Mouse (Mus musculus): ENCODE results near the gene Eefsec.
A peak's percentile ranks its signal among the peaks of the same experiment; 100 is the strongest.

Eefsec gene

DNA sequence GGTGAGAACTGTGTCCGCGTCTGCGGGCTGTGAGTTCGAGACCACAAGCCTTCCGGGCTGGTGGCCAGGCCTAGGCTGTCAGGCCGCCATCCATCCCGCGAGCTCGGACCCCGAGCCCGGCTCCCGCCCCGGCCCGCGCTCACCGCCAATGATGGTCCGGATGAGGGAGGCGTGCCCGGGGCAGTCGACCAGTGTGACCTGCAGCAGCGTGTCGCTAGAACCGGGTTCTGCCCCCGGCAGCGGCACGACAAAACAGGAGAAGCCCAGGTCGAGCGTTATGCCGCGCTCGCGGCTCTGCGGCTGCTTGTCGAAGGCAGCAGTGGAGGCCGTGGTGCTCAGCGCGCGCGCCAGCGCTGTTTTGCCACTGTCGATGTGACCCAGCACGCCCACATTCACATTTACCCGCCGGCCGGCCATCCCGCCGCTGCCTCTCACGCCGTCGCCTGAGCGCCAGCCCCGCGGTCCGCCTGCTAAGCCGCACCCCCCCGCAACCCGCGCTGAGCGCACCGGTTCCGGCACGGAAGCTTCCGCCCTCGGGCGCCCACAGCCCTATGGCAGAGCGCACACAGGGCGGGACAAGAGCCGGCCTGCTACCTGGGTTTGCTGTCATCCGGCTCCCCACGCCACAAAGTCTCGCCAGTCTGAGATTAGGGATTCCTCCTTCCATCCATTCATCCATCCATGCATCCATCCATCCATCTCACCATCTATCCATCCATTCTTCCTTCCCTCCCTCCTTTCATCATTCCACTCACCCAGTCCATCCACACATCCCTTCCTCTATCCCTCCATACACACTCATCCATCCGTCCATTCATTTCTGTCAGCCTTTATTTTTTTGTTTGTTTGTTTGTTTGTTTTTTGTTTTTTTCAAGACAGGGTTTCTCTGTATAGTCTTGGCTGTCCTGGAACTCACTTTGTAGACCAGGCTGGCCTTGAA is at the start of gene Eefsec:
Eefsec (minus strand) TSS at position 477 of the 940 bp plus-strand sequence.
- DNase-seq = peak; percentile 92

DNA sequence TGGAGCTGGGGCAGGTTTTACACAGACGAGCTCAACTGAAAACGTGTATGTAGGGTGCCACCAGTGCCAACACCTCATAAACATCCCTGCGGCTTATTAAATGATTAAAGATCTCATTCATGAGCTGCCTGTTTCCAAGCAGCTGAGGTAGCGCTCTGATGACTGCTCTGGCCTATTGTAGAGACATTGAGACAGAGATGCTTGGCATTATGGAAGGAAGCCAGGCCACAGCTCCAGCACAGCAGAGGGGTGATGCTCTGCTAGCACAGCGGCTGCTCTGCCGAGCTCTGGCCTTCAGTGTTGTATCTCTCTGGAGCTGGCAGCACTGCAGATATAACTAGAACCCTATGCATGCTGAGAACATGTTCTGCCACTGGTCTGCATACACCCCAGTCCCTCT is 47.4 kb upstream of the Eefsec start:
- DNase-seq = no peak

GRCm38 (mm10) chr6:88490629-88491354 is 44.5 kb upstream of the Eefsec start:
- no peak for DNase-seq

- DNase-seq = no peak
Observed at GRCm38 (mm10) chr6:88489834-88490233, 43.5 kb upstream of the Eefsec start.

- DNase-seq = no peak
Observed at GRCm38 (mm10) chr6:88489026-88489425, 42.7 kb upstream of the Eefsec start.

DNA sequence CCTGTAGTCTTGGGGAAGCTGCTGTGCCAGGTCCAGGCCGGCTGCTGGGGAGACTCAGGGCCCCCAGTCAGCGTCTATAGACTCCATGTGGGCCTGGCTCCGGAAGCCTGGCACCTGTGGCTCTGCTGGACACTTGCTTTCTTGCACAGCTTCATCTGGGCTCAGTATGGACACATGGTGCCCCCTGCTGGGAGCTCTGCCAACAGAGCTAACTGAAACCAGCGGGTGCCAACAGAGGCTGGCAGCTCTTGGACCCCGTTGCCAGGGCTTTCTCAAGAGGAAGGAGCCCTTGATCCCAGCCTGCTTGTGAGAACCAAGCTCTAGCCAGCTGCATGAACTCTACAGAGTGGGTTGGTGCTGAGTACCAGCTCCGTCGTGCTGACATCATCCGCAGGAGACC is 40.6 kb upstream of the Eefsec start:
- DNase-seq = peak; percentile 74

DNA sequence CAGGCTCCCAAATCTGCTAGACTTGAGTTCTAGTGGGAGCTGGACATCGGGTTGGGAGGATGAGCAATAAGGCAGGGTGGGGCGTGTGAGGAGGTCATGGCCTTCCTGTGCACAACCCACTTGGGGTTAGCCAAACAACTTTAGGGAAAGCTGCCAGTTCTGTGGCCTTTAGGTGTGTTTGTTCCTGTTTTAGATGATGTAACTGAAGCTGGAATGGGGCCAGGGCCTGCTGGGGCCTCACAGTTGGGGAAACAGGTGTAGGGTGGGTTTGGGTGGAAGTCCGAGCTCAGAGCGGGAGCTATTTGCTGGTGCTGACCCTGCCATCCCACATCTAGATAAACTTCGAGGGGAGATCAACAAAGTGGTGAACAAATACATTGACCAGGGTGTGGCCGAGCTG is 39.0 kb upstream of the Eefsec start:
- no peak for DNase-seq

DNA sequence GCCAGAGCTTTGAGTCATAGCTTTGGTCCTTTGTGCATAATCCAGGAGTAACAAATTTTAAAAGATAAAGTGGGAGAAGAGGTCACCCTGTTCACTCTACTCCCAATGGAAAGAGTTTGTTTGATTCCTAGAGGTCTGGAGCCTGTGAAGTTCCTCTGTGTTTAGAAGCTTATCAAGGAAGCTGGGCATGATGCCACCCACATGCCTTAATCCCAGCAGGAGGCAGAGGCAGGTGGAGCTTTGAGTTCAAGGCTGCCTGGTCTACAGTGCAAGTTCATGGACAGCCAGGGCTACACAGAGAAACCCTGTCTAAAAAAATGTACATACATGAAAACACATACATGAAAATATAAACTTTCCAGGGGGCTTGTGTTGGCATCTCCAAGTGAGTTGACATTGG is 37.6 kb upstream of the Eefsec start:
- DNase-seq = no peak

DNA sequence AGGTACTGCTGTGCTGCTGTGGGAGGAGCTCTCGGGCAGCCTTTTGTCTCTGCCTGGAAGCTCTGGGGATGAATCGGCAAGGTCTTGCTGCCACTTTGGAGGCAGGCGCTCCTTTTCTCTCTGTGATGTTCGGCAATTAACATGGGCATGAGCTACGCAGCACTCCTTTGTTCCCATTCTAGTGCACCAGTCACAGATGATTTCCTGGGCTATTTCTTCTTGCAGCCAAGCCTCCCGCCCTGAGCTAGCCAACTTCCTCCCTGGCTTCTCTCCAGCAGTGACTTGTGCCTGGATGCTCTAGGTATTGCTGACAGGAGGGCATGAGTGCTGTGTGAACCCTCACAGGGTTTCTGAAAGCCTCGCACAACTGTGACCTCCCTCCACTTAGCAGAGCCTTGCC is 36.8 kb upstream of the Eefsec start:
- DNase-seq = no peak

DNA sequence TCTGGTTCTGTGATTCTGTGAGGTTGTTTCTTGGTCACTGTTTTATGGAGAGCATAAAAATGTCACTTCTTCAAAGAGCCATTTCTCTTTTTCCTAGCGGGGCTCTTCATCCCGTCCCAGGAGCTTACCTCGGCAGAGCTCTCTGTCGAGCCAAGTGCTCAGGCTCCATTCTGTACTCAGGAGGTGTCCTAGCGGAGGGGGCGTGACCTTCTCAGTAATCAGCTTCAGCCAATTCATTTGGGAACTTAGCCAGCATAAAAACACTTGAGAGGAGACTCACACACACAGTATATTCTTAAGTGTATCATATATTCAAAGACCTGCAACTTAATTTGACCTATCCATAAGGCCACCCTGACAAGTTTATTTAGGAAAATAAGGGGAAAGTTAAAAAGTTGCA is 34.1 kb upstream of the Eefsec start:
- DNase-seq = no peak

GRCm38 (mm10) chr6:88469878-88470277 is 23.5 kb upstream of the Eefsec start:
- no peak for DNase-seq

DNA sequence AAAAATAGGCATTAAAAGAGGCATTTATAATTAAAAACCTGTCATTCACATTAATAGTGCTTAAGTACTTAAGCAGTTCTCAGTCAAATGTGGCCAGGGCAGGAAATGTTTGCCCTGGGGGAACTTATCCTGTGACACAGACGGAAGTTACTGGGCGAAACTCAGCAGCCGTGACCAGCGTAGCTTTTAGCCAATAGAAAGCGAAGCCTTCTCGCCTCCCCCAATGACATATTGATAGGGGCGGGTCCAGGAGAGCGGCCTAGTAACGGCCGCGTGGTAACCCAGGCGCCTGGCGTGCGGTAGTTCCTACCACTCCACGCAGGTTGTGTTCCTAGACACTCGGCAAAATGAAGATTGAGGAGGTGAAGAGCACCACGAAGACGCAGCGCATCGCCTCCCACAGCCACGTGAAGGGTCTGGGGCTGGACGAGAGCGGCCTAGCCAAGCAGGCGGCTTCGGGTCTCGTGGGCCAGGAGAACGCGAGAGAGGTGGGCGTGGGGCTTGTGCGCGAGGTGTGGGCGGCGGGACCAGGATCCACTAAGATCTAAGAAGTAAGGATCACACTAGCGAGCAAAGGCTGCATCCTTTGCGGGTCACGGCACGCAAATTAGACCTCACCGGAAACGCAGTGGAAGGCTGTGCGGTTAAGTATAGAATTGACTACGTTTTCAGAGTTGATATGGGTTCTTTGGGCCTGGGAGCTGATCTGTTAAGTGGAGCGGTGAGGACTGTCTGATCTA is 19.0 kb upstream of the Eefsec start, which contains the start of gene Ruvbl1:
Ruvbl1 (plus strand) TSS at position 229 of the 740 bp plus-strand sequence.
- peak; percentile 93 for DNase-seq

DNA sequence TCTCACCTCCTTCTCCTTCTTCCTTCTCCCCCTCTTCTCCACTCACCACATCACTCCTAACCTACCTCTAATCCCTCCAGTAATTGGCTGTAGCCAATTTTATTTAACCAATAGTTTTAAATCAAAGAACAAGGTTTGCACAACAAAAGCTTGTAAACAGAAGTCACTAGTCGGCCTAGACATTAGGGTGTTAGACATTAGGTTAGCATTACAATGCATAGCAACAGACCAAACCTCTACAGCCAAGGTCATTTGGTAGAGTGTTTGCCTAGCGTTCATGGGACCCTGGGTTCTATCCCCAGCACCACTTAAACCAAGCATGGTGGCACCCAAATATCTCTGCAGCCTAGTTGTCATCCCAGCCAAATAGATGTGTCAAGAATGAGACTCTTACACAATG is 8.2 kb upstream of the Eefsec start:
- no peak for DNase-seq

- DNase-seq = no peak
Observed at GRCm38 (mm10) chr6:88447454-88447853, 1.1 kb upstream of the Eefsec start.

- DNase-seq = no peak
Observed at GRCm38 (mm10) chr6:88445661-88446060, 678 bp downstream of the Eefsec start.

- no peak for DNase-seq
Observed at GRCm38 (mm10) chr6:88444076-88444750, 2.1 kb downstream of the Eefsec start.

DNA sequence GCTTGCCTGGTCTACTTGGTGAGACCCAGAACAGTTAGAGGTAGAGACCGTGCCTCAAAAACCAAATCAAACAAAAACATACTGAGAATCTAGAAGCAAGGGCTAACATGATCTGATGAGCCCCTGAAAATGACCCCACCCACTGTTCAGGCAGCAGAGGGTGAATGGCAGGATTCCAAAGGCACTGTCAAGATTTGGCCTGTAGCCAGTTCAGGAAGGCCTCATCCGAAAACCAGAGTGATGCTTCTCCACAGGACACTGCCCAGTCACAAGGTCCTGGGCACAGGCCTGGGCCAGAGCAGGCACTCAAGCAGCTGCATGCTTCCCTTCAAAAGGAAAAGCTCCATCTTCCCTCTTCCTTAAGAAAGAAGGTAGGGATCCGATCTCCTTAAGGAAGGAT is 2.9 kb downstream of the Eefsec start:
- DNase-seq = no peak

GRCm38 (mm10) chr6:88442551-88442950 is 3.8 kb downstream of the Eefsec start:
- DNase-seq = peak; percentile 75

GRCm38 (mm10) chr6:88439056-88439455 is 7.3 kb downstream of the Eefsec start:
- DNase-seq = no peak

DNA sequence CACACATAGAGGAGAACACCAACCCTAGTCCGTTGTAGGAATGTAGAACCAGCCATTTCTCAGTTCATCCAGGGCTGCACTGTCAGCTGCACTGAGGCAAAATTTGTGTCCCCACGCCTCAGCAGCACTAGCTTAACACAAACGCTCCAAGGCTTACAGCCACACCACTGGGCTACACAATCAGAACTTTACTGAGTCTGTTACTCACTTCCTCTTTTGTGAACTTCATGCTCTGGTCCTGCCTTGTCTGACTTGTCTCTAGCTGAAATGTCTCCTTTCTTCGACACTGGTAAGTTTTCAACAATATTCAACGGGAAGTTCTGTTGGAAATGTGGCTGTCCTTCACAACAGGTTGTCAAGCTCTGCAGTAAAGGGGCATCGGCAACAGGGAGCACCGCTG is 10.7 kb downstream of the Eefsec start:
- DNase-seq = no peak

DNA sequence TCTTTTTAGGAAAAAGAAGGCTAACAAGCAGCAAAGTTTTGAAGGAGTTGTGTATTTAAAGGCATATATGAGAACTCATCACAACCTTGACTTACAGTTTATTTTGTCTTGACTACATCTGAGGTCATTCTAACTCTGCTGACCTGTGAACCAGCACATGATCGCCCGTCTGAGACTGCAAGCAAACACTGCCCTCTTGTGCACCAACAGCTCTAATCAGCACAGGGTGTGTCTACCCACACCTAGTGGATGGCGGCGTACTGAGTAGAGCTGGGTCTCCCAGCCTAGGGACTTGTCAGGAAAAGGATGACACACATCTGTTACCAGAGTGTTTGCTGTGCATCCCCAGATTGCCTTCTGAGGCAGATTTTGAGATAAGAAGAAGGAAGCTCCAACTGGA is 15.1 kb downstream of the Eefsec start:
- no peak for DNase-seq

DNA sequence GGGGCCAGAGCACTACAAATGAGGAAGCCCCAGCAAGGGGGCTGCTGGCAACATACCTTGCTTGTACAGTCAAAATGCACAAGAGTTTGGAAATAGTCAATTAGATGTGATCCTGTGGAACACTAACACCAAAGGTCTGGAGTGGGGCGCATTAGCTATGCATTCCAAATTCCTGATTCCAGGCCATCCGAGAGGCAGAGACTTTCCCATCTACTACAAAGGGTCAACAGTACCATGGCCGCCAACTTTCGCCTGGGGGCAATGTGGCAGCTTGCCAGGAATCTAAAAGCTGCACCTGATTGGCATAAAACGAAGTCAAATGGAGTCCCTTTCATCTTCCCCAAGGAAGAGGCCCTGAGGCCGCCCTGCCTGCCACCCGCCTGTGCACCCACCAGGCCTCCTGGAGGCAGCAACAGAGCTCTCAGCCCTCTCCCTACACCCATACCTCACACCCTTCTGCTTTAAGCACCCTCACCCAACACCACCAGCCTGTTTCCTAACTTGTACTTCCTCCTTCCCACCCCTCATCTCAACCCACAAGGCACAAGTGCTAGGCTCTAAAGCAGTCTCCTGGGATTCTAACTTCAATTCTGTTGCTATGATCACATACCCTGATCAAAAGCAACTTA is 30.1 kb downstream of the Eefsec start:
- DNase-seq = peak; percentile 18

Data from thymus, postnatal 14 days (tissue).